23 mouse cellular contexts compared by ENCODE assay signal in the genomic region with DNA sequence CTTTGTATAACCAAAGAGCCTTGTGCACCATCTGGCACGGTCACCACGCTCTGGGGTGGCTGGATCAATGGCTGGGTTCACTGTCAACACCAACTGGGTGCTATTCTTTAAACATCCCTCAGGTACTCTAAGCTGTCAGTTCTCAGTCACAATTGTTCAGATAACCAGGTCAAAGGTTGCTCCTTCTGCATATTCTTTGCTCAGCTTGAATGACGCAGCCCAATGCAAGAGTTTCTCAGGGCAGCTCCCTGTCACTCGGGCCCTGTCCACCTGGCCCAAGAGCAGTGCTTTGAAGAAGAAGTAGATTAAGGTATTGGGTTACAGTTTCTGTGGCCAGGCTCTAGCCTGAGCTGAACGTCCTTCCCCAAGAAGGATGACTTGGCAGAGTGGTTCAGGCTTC. TPM values are rescaled to one million over a fixed set of nuclear protein-coding genes. Genes with fewer than 3 reads are reported as not detected.
"Had no signal": no experiment of that assay in that cellular context is flagged by ENCODE, and none has a peak within 500 bp of the region (broad histone marks: within the 10 kb centered on the region; RNA-seq: fewer than 3 reads in every experiment).

No protein-coding gene starts in this region.

- H3K4me2 ChIP-seq: heart, embryonic 12.5 days; hindbrain, embryonic 13.5 days; hindbrain, embryonic 15.5 days; limb, embryonic 12.5 days; liver, embryonic 11.5 days; liver, embryonic 13.5 days; liver, embryonic 15.5 days had no signal

- H3K9me3 ChIP-seq: heart, embryonic 12.5 days; hindbrain, embryonic 13.5 days; hindbrain, embryonic 15.5 days; limb, embryonic 10.5 days; limb, embryonic 12.5 days; liver, embryonic 13.5 days; liver, embryonic 15.5 days had no signal

- H3K9ac ChIP-seq: heart, embryonic 12.5 days; hindbrain, embryonic 13.5 days; hindbrain, embryonic 15.5 days; limb, embryonic 12.5 days; liver, embryonic 13.5 days; liver, embryonic 15.5 days had no signal

- H3K4me3 ChIP-seq: heart, adult 2 months; heart, embryonic 12.5 days; hindbrain, embryonic 13.5 days; hindbrain, embryonic 15.5 days; layer of hippocampus, adult 2 months; left cerebral cortex, adult 2 months; limb, embryonic 10.5 days; limb, embryonic 12.5 days; liver, embryonic 13.5 days; liver, embryonic 15.5 days had no signal

- H3K27ac ChIP-seq: heart, adult 2 months; hindbrain, embryonic 13.5 days; hindbrain, embryonic 15.5 days; hindbrain, postnatal 0 days; layer of hippocampus, adult 2 months; left cerebral cortex, adult 2 months; limb, embryonic 10.5 days; limb, embryonic 12.5 days; liver, embryonic 13.5 days; liver, embryonic 15.5 days had no signal

- H3K4me1 ChIP-seq: liver, embryonic 13.5 days; liver, embryonic 15.5 days had no signal

- ATAC-seq: hindbrain, postnatal 0 days had no signal

- H3K27me3 ChIP-seq: heart, embryonic 12.5 days; hindbrain, embryonic 13.5 days; hindbrain, embryonic 15.5 days; liver, embryonic 13.5 days had no signal

- H3K36me3 ChIP-seq: heart, embryonic 12.5 days; hindbrain, embryonic 13.5 days; hindbrain, embryonic 15.5 days; limb, embryonic 10.5 days; limb, embryonic 12.5 days; liver, embryonic 13.5 days; liver, embryonic 15.5 days had no signal

- DNase-seq: gastrocnemius, postnatal 10 days; gastrocnemius, postnatal 25 days; heart, adult 11 months; heart, adult 2 months; heart, postnatal 10 days; heart, postnatal 4 days; kidney, adult 18-20 months; kidney, adult 8-10 months; kidney, postnatal 10 days; kidney, postnatal 25 days; kidney, postnatal 4 days; liver; liver, embryonic 13.5 days had no signal

RNA-seq across cellular contexts. Expression of a gene that starts 12.2 kb away (rescaled TPM):
- polyA plus RNA-seq: liver, embryonic 13.5 days; liver, embryonic 15.5 days had no signal
